Mouse (Mus musculus) thymus, postnatal 0 days (tissue): ENCODE results near the gene Itprip. TPM values are rescaled to one million over a fixed set of nuclear protein-coding genes. Genes with fewer than 3 reads are reported as not detected.
"Not testable (repeated sequence)": the region's sequence is repeated elsewhere in the genome, so short reads cannot be mapped to it uniquely, and the experiment has no call there.

Experiments
- DNase-seq: peaks from one replicate; pipeline ENCODE4 v3.0.0-alpha.2; 2015; ENCODE audit warnings: low spot score
- microRNA-seq: library from miRNA; unstranded; fragments of <30 nt; microRNA quantifications from one replicate; pipeline ENCODE4, GENCODE M21; 2016; ENCODE audit warnings: borderline number of aligned reads
- polyA plus RNA-seq: library from polyadenylated mRNA; unstranded; fragments of >200 nt; fragmentation: Nextera tagmentation; extraction: Ambion mirVana; gene quantifications from 2 replicates; pipeline ENCODE4 v1.2.1, GENCODE M21; 2015

Gene Itprip
- polyA plus RNA-seq, 1 experiment from 2014 or later = 20.9 TPM

- DNase-seq = no peak
These were observed 64.9 kb downstream of the Itprip start for GRCm38 (mm10) chr19:47853951-47854795.

- DNase-seq = no peak
These were observed 66.0 kb downstream of the Itprip start for GRCm38 (mm10) chr19:47853053-47853452.

GRCm38 (mm10) chr19:47852131-47852530 is 67.0 kb downstream of the Itprip start:
- DNase-seq = not testable (repeated sequence)

DNA sequence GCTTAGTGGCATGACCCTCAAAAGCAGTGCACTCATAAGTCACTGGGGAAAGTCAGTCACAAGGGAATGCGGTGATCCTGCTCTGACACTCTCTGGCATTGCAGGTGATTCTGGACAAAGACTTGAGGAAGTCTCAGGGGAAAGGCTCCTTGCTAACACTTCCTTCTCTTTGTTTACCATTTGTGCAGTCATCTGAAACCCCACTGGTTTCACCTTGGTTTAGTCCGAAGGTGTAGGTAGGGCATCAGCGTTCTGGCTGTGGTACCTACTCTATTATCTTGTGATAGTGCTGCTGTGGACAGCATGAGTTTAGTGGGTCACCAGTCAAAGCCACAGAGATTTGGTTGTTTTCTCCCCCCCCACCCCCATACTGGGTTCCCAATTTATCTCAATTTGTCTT is 69.4 kb downstream of the Itprip start:
- no peak for DNase-seq

Small RNAs within 50 kb of the gene (microRNA-seq; reads per million reads assigned to microRNA genes)
- not detected for gene Gm22240

Other genes with a start within 250 kb of the Itprip start
- gene Col17a1, start 227.2 kb downstream of the Itprip start, polyA plus RNA-seq = 0.68 and 0.82 TPM in 2 replicates
- gene Sfr1, start 187.6 kb downstream of the Itprip start, polyA plus RNA-seq = 165 and 186 TPM in 2 replicates
- gene Gsto1, start 64.3 kb downstream of the Itprip start, polyA plus RNA-seq = 84.0 and 157 TPM in 2 replicates
- 0.39 and 0.52 TPM in 2 replicates for gene Gsto2, start 53.8 kb downstream of the Itprip start, polyA plus RNA-seq
- 0.20 and 0.35 TPM in 2 replicates for gene Cfap43, start within 50 bp of the Itprip start, polyA plus RNA-seq
- gene Cfap58, start 18.4 kb upstream of the Itprip start, polyA plus RNA-seq = 0.09 and 0.18 TPM in 2 replicates